Mouse (Mus musculus): ENCODE data around the gene Topors. TPM values are rescaled to one million over a fixed set of nuclear protein-coding genes. Genes with fewer than 3 reads are reported as not detected.

Gene Topors
- total and polyA plus RNA-seq, 3 experiments = 2.2 to 10.8 (median 9.2) TPM

- Histone ChIP-seq H3K27ac (no peak overlapping the region), H3K27me3 (ENCODE audit: control insufficient read depth, insufficient read depth, low read length) (no peaks in the 10 kb centered on the region), H3K4me1 (ENCODE audit: control insufficient read depth, insufficient read depth, low read length) (no peaks in the 10 kb centered on the region), H3K4me3 (no peak overlapping the region), H3K79me2 (replicated peaks; ENCODE audit: control insufficient read depth, insufficient read depth, low read length) (no peaks in the 10 kb centered on the region), H3K9ac (ENCODE audit: low read depth, low read length) (no peak overlapping the region), H3K36me3 (ENCODE audit: control insufficient read depth, insufficient read depth, low read length) (no peaks in the 10 kb centered on the region)
- 66% methylated on average over 5 of the region's 5 CpGs for WGBS
- TF ChIP-seq POLR2A (IDR thresholded peaks at IDR 0.05; ENCODE audit: insufficient read depth, low read depth, low read length) (no peak), EP300 (IDR thresholded peaks at IDR 0.05; ENCODE audit: insufficient read depth, low read depth, low read length) (no peak), CTCF (IDR thresholded peaks at IDR 0.05) (no peak)
- intact Hi-C loops (cut with DNase I) = no loop called here
- no peak for DNase-seq
Observed at GRCm38 (mm10) chr4:40226095-40226494, 43.6 kb downstream of the Topors start.

GRCm38 (mm10) chr4:40221876-40222585 lies 47.6 kb downstream of the Topors start:
- Histone ChIP-seq H3K9ac (ENCODE audit: low read depth, low read length) (no peak overlapping the region), H3K36me3 (ENCODE audit: control insufficient read depth, insufficient read depth, low read length) (no peaks in the 10 kb centered on the region)
- 65% methylated on average over 21 of the region's 21 CpGs for WGBS

GRCm38 (mm10) chr4:40221004-40221760 lies 48.5 kb downstream of the Topors start:
- H3K4me1 ChIP-seq (ENCODE audit: control insufficient read depth, insufficient read depth, low read length) = no peaks in the 10 kb centered on the region
- H3K36me3 ChIP-seq (ENCODE audit: control insufficient read depth, insufficient read depth, low read length) = no peaks in the 10 kb centered on the region
- TF ChIP-seq CTCF (IDR thresholded peaks at IDR 0.05) = no peak
- TF ChIP-seq POLR2A (IDR thresholded peaks at IDR 0.05; ENCODE audit: insufficient read depth, low read depth, low read length) = no peak
- no peak for TF ChIP-seq EP300 (IDR thresholded peaks at IDR 0.05; ENCODE audit: insufficient read depth, low read depth, low read length)
- H3K27ac ChIP-seq = no peak overlapping the region
- intact Hi-C loops (cut with DNase I) = no loop called here
- H3K27me3 ChIP-seq (ENCODE audit: control insufficient read depth, insufficient read depth, low read length) = no peaks in the 10 kb centered on the region
- H3K9ac ChIP-seq (ENCODE audit: low read depth, low read length) = no peak overlapping the region
- H3K79me2 ChIP-seq (replicated peaks; ENCODE audit: control insufficient read depth, insufficient read depth, low read length) = no peaks in the 10 kb centered on the region
- H3K4me3 ChIP-seq = no peak overlapping the region
- no peak for DNase-seq
- WGBS = 65% methylated on average over 14 of the region's 14 CpGs

More at GRCm38 (mm10) chr4:40221876-40222585, 47.6 kb downstream of the Topors start:
- no peak overlapping the region for H3K27ac ChIP-seq
- intact Hi-C loops (cut with DNase I) = no loop called here
- no peak overlapping the region for H3K4me3 ChIP-seq
- H3K79me2 ChIP-seq (replicated peaks; ENCODE audit: control insufficient read depth, insufficient read depth, low read length) = no peaks in the 10 kb centered on the region
- no peaks in the 10 kb centered on the region for H3K4me1 ChIP-seq (ENCODE audit: control insufficient read depth, insufficient read depth, low read length)
- no peaks in the 10 kb centered on the region for H3K27me3 ChIP-seq (ENCODE audit: control insufficient read depth, insufficient read depth, low read length)
- TF ChIP-seq POLR2A (IDR thresholded peaks at IDR 0.05; ENCODE audit: insufficient read depth, low read depth, low read length) (no peak), CTCF (IDR thresholded peaks at IDR 0.05) (no peak), EP300 (IDR thresholded peaks at IDR 0.05; ENCODE audit: insufficient read depth, low read depth, low read length) (no peak)
- no peak for DNase-seq

- H3K9ac ChIP-seq (ENCODE audit: low read depth, low read length) = no peak overlapping the region
- no peaks in the 10 kb centered on the region for H3K79me2 ChIP-seq (replicated peaks; ENCODE audit: control insufficient read depth, insufficient read depth, low read length)
- H3K4me3 ChIP-seq = no peak overlapping the region
- 41% methylated on average over 12 of the region's 12 CpGs for WGBS
- no peaks in the 10 kb centered on the region for H3K36me3 ChIP-seq (ENCODE audit: control insufficient read depth, insufficient read depth, low read length)
- DNase-seq = no peak
- H3K27ac ChIP-seq = no peak overlapping the region
- no peaks in the 10 kb centered on the region for H3K4me1 ChIP-seq (ENCODE audit: control insufficient read depth, insufficient read depth, low read length)
- intact Hi-C loops (cut with DNase I) = no loop called here
- H3K27me3 ChIP-seq (ENCODE audit: control insufficient read depth, insufficient read depth, low read length) = no peaks in the 10 kb centered on the region
- TF ChIP-seq POLR2A (IDR thresholded peaks at IDR 0.05; ENCODE audit: insufficient read depth, low read depth, low read length) = no peak
- no peak for TF ChIP-seq EP300 (IDR thresholded peaks at IDR 0.05; ENCODE audit: insufficient read depth, low read depth, low read length)
- TF ChIP-seq CTCF (IDR thresholded peaks at IDR 0.05) = no peak
Observed at GRCm38 (mm10) chr4:40220437-40220836, 49.2 kb downstream of the Topors start.

- no peaks in the 10 kb centered on the region for H3K36me3 ChIP-seq (ENCODE audit: control insufficient read depth, insufficient read depth, low read length)
- DNase-seq = no peak
- H3K27ac ChIP-seq = no peak overlapping the region
- no peaks in the 10 kb centered on the region for H3K4me1 ChIP-seq (ENCODE audit: control insufficient read depth, insufficient read depth, low read length)
- intact Hi-C loops (cut with DNase I) = no loop called here
- WGBS = 74% methylated on average over 7 of the region's 7 CpGs
- H3K27me3 ChIP-seq (ENCODE audit: control insufficient read depth, insufficient read depth, low read length) = no peaks in the 10 kb centered on the region
- TF ChIP-seq POLR2A (IDR thresholded peaks at IDR 0.05; ENCODE audit: insufficient read depth, low read depth, low read length) (no peak), CTCF (IDR thresholded peaks at IDR 0.05) (peak; percentile 35)
- H3K4me3 ChIP-seq = no peak overlapping the region
- H3K79me2 ChIP-seq (replicated peaks; ENCODE audit: control insufficient read depth, insufficient read depth, low read length) = no peaks in the 10 kb centered on the region
- H3K9ac ChIP-seq (ENCODE audit: low read depth, low read length) = no peak overlapping the region
Observed at GRCm38 (mm10) chr4:40218382-40218781, 51.3 kb downstream of the Topors start.

- H3K4me3 ChIP-seq = no peak overlapping the region
- H3K27me3 ChIP-seq (ENCODE audit: control insufficient read depth, insufficient read depth, low read length) = no peaks in the 10 kb centered on the region
- TF ChIP-seq CTCF (IDR thresholded peaks at IDR 0.05) = no peak
- TF ChIP-seq EP300 (IDR thresholded peaks at IDR 0.05; ENCODE audit: insufficient read depth, low read depth, low read length) = no peak
- TF ChIP-seq POLR2A (IDR thresholded peaks at IDR 0.05; ENCODE audit: insufficient read depth, low read depth, low read length) = no peak
- H3K4me1 ChIP-seq (ENCODE audit: control insufficient read depth, insufficient read depth, low read length) = no peaks in the 10 kb centered on the region
- intact Hi-C loops (cut with DNase I) = no loop called here
- DNase-seq = no peak
- WGBS = 61% methylated on average over 3 of the region's 3 CpGs
- no peak overlapping the region for H3K27ac ChIP-seq
- no peaks in the 10 kb centered on the region for H3K36me3 ChIP-seq (ENCODE audit: control insufficient read depth, insufficient read depth, low read length)
- no peak overlapping the region for H3K9ac ChIP-seq (ENCODE audit: low read depth, low read length)
- no peaks in the 10 kb centered on the region for H3K79me2 ChIP-seq (replicated peaks; ENCODE audit: control insufficient read depth, insufficient read depth, low read length)
Observed at GRCm38 (mm10) chr4:40217910-40218309, 51.7 kb downstream of the Topors start.

Data from heart, adult 2 months (tissue).